19 mouse cellular contexts compared by ENCODE assay signal in the genomic region with DNA sequence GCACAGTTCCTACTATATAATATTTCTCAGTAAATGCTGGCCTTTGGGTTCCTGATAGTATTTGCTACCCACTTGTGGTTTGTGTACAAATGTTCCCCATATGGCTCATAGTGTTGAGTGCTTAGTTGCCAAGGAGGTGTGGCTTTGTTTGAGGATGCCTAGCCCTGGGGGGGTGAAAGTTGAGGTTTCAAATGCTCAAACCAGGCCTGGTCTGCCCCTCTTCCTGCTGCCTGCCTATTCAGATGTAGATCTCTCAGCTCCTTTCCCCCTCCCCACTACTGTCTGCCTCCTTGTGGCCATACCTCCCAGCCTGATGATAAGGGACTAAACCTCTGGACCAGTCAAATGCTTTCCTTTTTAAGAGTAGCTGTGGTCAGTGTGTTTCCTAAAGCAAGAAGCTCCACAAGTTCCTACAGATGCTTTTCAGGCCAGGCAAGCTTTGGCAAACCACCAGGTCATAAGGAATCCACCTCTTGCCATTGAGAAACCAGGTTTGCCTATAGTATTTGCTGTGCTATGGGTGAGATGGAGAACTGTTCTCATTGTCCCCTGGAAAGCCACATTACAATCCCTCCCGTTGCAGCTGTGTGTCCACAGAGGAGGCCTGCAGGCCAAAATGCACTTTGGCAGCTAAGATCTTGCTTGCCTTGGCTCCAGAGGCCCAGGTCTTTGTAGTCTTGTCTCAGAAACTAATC.
DNase-seq lines count a peak whose midpoint lies in the region; ATAC-seq lines count a peak whose summit lies in the region.
"Had no signal": no experiment of that assay in that cellular context is flagged by ENCODE, and none has a peak within 500 bp of the region (broad histone marks: within the 10 kb centered on the region; RNA-seq: fewer than 3 reads in every experiment).

No protein-coding gene starts in this region.

- no peaks in the 10 kb centered on the region for H3K27me3 ChIP-seq in embryonic facial prominence, embryonic 15.5 days
- no peaks in the 10 kb centered on the region for H3K27me3 ChIP-seq in stomach, embryonic 16.5 days (ENCODE audit: control insufficient read depth, insufficient read depth, low read length)
- H3K27me3 ChIP-seq: forebrain, embryonic 12.5 days; heart, embryonic 15.5 days; kidney, embryonic 15.5 days; limb, embryonic 12.5 days; midbrain, embryonic 12.5 days had no signal

- H3K4me1 ChIP-seq in embryonic facial prominence, embryonic 15.5 days = peaks cover 13% of the 10 kb centered on the region; the same call in 1 of the 2 replicates
- peaks cover 7% of the 10 kb centered on the region; the same call in 1 of the 2 replicates for H3K4me1 ChIP-seq in stomach, embryonic 16.5 days (ENCODE audit: control insufficient read depth, insufficient read depth, low read length)
- H3K4me1 ChIP-seq: heart, embryonic 15.5 days; midbrain, embryonic 12.5 days had no signal

- no peaks in the 10 kb centered on the region for H3K9me3 ChIP-seq in embryonic facial prominence, embryonic 15.5 days (replicated peaks)
- H3K9me3 ChIP-seq in stomach, embryonic 16.5 days (replicated peaks; ENCODE audit: control insufficient read depth, low read length) = no peaks in the 10 kb centered on the region
- H3K9me3 ChIP-seq: forebrain, embryonic 12.5 days; heart, embryonic 15.5 days; hindbrain, embryonic 10.5 days; kidney, embryonic 15.5 days; limb, embryonic 12.5 days; midbrain, embryonic 12.5 days had no signal

- 20% methylated on average over 1 of the region's 1 CpGs for WGBS in embryonic facial prominence, embryonic 15.5 days
- WGBS in stomach, embryonic 16.5 days = 39% methylated on average over 1 of the region's 1 CpGs

- DNase-seq in lung, adult 18-20 months = peak; percentile 37 to 62
- no peak for DNase-seq in lung, postnatal 14 days
- DNase-seq in ES-CJ7 (ENCODE audit: low read depth, low spot score) = peak; percentile 87
- DNase-seq in thymus, postnatal 36 days = no peak
- DNase-seq in adrenal gland, postnatal 4 days (ENCODE audit: low spot score in 2 of 2) = no peak
- DNase-seq: adrenal gland, adult 8-10 months; cerebellum, adult 9-10 months; embryo, embryonic 11 days; liver, postnatal 0 days; right cerebral cortex, adult 18-20 months; spleen, adult 18-20 months had no signal

- H3K9ac ChIP-seq in embryonic facial prominence, embryonic 15.5 days = no peak overlapping the region
- no peak overlapping the region for H3K9ac ChIP-seq in stomach, embryonic 16.5 days (ENCODE audit: low read length)
- H3K9ac ChIP-seq: forebrain, embryonic 12.5 days; heart, embryonic 15.5 days; kidney, embryonic 15.5 days; limb, embryonic 12.5 days; liver, postnatal 0 days; midbrain, embryonic 12.5 days had no signal

- no peaks in the 10 kb centered on the region for H3K36me3 ChIP-seq in embryonic facial prominence, embryonic 15.5 days
- H3K36me3 ChIP-seq in stomach, embryonic 16.5 days (ENCODE audit: control insufficient read depth, insufficient read depth, low read length) = no peaks in the 10 kb centered on the region
- H3K36me3 ChIP-seq: forebrain, embryonic 12.5 days; heart, embryonic 15.5 days; kidney, embryonic 15.5 days; limb, embryonic 12.5 days; midbrain, embryonic 12.5 days had no signal

- ATAC-seq in embryonic facial prominence, embryonic 15.5 days (ENCODE audit: insufficient number of reproducible peaks, low FRiP score, low TSS enrichment, low read depth) = no peak
- ATAC-seq in stomach, embryonic 16.5 days (ENCODE audit: insufficient read depth, low FRiP score) = no peak
- ATAC-seq: liver, postnatal 0 days had no signal

- H3K4me3 ChIP-seq in embryonic facial prominence, embryonic 15.5 days (replicated peaks) = no peak overlapping the region
- no peak overlapping the region for H3K4me3 ChIP-seq in stomach, embryonic 16.5 days (replicated peaks; ENCODE audit: low read length)
- H3K4me3 ChIP-seq: forebrain, embryonic 12.5 days; heart, embryonic 15.5 days; hindbrain, embryonic 10.5 days; kidney, embryonic 15.5 days; limb, embryonic 12.5 days; midbrain, embryonic 12.5 days had no signal

- peak overlapping the region; percentile 55 for H3K27ac ChIP-seq in embryonic facial prominence, embryonic 15.5 days (replicated peaks)
- H3K27ac ChIP-seq in stomach, embryonic 16.5 days (ENCODE audit: low read length) = peak overlapping the region; percentile 17; the same call in 1 of the 2 replicates
- H3K27ac ChIP-seq: forebrain, embryonic 12.5 days; heart, embryonic 15.5 days; hindbrain, embryonic 10.5 days; kidney, embryonic 15.5 days; limb, embryonic 12.5 days; midbrain, embryonic 12.5 days had no signal

- no peak overlapping the region for H3K4me2 ChIP-seq in embryonic facial prominence, embryonic 15.5 days (replicated peaks)
- no peak overlapping the region for H3K4me2 ChIP-seq in stomach, embryonic 16.5 days (ENCODE audit: low read depth, low read length)
- H3K4me2 ChIP-seq: forebrain, embryonic 12.5 days; heart, embryonic 15.5 days; kidney, embryonic 15.5 days; limb, embryonic 12.5 days; midbrain, embryonic 12.5 days had no signal

Comparison
In these comparisons a context has a peak if more than half of its experiments do, and no peak if none do; other contexts are left out.
1. DNase-seq: peak in lung, adult 18-20 months (2 of 2) and ES-CJ7 (single experiment); none in lung, postnatal 14 days (single experiment), thymus, postnatal 36 days (0 of 2) and adrenal gland, postnatal 4 days (0 of 2).